Mouse (Mus musculus) kidney, embryonic 14.5 days (tissue): ENCODE results near the gene Dido1. TPM values are rescaled to one million over a fixed set of nuclear protein-coding genes. Genes with fewer than 3 reads are reported as not detected.

Experiments used
- ATAC-seq: fragments of 200-750 bp; cut with Nextera tagmentation; 2 replicates; pipeline ENCODE4 v1.8.0; 2017; ENCODE audit warnings: moderate number of reproducible peaks, mild to moderate bottlenecking, moderate TSS enrichment, moderate library complexity; ENCODE audit not compliant: low FRiP score, low TSS enrichment
- H3K27ac ChIP-seq: fragments of 300-500 bp; sonication (generic); 2 replicates; pipeline ENCODE4 v1.5.1; 2014; ENCODE audit warnings: low read depth, mild to moderate bottlenecking, low read length, moderate library complexity, mixed read lengths
- H3K27me3 ChIP-seq: fragments of 300-500 bp; sonication (generic); 2 replicates; pipeline ENCODE4 v1.6.1; 2014; ENCODE audit warnings: mild to moderate bottlenecking, low read length; ENCODE audit not compliant: control insufficient read depth, insufficient read depth
- H3K36me3 ChIP-seq: fragments of 300-500 bp; sonication (generic); 2 replicates; pipeline ENCODE4 v1.6.1; 2014; ENCODE audit warnings: low read length, mixed read lengths; ENCODE audit not compliant: control insufficient read depth, insufficient read depth
- H3K4me1 ChIP-seq: fragments of 300-500 bp; sonication (generic); 2 replicates; pipeline ENCODE4 v1.6.1; 2014; ENCODE audit warnings: low read length, mixed read lengths; ENCODE audit not compliant: control insufficient read depth, insufficient read depth
- H3K4me2 ChIP-seq: fragments of 300-500 bp; sonication (generic); replicated peaks from 2 replicates; pipeline ENCODE4 v1.6.1; 2014; ENCODE audit warnings: low read depth, mild to moderate bottlenecking, low read length
- H3K4me3 ChIP-seq: fragments of 300-500 bp; sonication (generic); 2 replicates; pipeline ENCODE4 v1.5.1; 2014; ENCODE audit warnings: mild to moderate bottlenecking, low read length
- H3K9ac ChIP-seq: fragments of 300-500 bp; sonication (generic); 2 replicates; pipeline ENCODE4 v1.6.1; 2014; ENCODE audit warnings: low read depth, mild to moderate bottlenecking, low read length, moderate library complexity
- H3K9me3 ChIP-seq: fragments of 300-500 bp; sonication (generic); 2 replicates; pipeline ENCODE4 v1.6.1; 2016; ENCODE audit warnings: low read length; ENCODE audit not compliant: control insufficient read depth
- WGBS: fragments of 180-500 bp; shearing (Covaris S2); extraction: QIAGEN DNeasy Blood & Tissue Kit; methylation state at CpG from one replicate; pipeline ENCODE4 v1.1.7; 2014; 5-methylcytosine and 5-hydroxymethylcytosine counted together
- polyA plus RNA-seq: library from polyadenylated mRNA; unstranded; fragments of >200 nt; fragmentation: Nextera tagmentation; extraction: Ambion mirVana; gene quantifications from 2 replicates; pipeline ENCODE4 v1.2.1, GENCODE M21; 2014

The Dido1 gene
- 25.6 and 39.5 TPM in 2 replicates for polyA plus RNA-seq

DNA sequence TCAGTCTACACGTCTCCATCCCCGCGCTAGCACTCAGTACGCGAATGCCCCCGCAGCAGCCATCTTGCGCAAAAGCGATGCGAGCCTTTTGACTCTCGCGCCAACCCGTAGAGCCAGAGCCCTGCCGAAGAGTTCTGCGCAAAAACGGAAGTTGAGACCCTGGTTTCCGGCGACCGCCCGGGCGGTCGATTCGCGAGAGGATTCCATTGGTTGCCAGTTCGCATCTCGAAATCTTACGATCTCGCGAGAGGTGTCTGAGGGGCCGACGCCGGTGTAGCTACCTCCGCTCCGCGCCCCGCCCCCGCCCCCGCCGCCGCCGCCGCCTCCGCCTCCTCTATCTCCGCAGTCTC is at the start of gene Dido1, which contains the start of gene Gid8:
Gene Dido1, minus strand, starts transcription at position 77 of the 350 bp plus-strand sequence.
Gene Gid8, plus strand, starts transcription at position 195 of the 350 bp plus-strand sequence.
- Histone ChIP-seq H3K9me3 (no peaks in the 10 kb centered on the region), H3K4me3 (peak within 1 kb of the TSS; percentile 99), H3K27me3 (no peaks in the 10 kb centered on the region), H3K36me3 (peaks cover 22% of the 10 kb centered on the region), H3K4me1 (peaks cover 15% of the 10 kb centered on the region), H3K4me2 (peak within 1 kb of the TSS; percentile 89), H3K27ac (peak within 1 kb of the TSS; percentile 87), H3K9ac (peak within 1 kb of the TSS; percentile 99)
- peak; percentile 94 for ATAC-seq
- WGBS = under 1% methylated on average over 43 of the region's 43 CpGs

DNA sequence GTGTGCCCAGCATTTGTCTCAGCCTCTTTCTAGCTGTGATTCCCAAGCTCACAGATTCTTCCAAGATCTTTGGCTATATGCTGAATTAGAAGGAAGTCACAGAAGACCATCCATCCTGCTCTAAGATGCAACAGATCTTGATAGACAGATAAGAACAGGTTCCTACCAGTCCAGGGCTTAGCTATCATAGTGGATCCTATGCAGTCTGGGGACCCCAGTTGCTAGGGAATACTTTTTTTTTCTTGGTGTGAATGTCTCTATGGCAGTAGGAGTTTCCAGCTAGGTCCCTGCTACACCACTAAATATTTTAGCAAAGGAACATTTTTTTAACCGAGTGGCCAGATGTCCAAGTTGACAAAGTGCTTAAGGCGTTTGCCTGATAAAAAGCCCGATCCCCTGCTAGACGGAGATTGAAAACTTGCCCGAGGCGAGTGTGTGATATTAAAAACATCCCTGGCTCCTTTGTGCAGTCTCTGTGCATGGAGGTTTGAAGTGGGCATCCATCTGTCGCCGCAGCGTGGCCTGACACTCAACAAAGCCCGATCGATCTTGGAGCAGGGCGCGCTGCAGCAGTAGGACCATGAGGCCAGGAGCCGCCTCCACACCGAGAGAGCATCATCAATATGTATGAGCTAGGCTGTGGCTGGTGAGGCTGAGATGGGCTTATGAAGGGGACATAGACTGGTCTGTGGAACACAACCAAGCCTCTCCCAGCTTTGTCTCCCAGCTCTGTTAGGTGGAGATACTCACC is 48.9 kb upstream of the Dido1 start:
- no peaks in the 10 kb centered on the region for H3K4me1 ChIP-seq
- no peaks in the 10 kb centered on the region for H3K36me3 ChIP-seq
- H3K4me2 ChIP-seq = no peak overlapping the region
- H3K9ac ChIP-seq = no peak overlapping the region
- 59% methylated on average over 15 of the region's 15 CpGs for WGBS
- no peak overlapping the region for H3K4me3 ChIP-seq
- ATAC-seq = no peak
- 0 out of 2 replicates have a peak, but pooled peaks cover 2% of the 10 kb centered on the region for H3K27me3 ChIP-seq
- no peak overlapping the region for H3K27ac ChIP-seq
- H3K9me3 ChIP-seq = no peaks in the 10 kb centered on the region

DNA sequence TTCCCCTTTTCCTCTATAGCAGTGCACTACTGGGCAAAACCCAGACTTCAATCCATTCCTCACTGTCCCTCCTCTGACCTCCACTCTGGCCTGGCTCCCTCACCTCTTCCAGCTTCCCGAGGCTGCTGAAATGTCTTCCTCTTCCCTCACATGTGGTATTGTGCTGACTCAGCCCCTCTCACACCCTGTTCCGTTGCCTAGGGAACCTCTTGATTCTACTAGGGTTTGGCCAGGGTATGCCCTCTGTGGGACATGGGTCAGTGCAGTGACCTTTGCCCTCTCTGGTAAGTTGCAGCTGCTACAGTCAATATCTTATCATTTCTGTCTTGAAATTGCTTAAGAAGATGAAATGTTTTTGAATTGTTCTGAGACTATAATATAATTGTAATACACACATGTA is 47.0 kb upstream of the Dido1 start:
- no peak overlapping the region for H3K27ac ChIP-seq
- H3K4me3 ChIP-seq = no peak overlapping the region
- H3K4me1 ChIP-seq = no peaks in the 10 kb centered on the region
- H3K27me3 ChIP-seq = 0 out of 2 replicates have a peak, but pooled peaks cover 2% of the 10 kb centered on the region
- WGBS = 29% methylated on average over 2 of the region's 2 CpGs
- no peak for ATAC-seq
- H3K4me2 ChIP-seq = no peak overlapping the region
- H3K9me3 ChIP-seq = no peaks in the 10 kb centered on the region
- H3K36me3 ChIP-seq = no peaks in the 10 kb centered on the region
- no peak overlapping the region for H3K9ac ChIP-seq

DNA sequence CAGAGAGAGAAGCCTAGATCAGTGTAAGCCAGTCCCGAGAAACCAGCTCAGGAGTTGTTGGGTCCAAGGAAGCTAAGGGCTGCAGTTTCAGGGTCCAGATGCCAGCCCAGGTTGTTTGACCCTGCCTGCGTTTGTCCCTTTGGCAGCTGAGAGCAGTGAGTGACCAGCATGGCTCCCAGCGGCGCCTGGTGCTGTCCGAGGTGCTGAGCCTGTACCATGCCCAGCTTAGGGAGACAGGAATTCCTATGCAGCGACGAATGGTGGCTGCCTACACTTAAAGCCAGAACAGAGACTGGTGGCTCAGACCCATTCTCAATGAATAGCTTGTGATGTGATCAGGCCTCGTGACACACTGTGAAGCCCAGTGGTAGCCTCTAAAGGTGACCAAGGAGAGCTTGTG is 46.1 kb upstream of the Dido1 start:
- H3K27ac ChIP-seq = no peak overlapping the region
- no peaks in the 10 kb centered on the region for H3K4me1 ChIP-seq
- no peak overlapping the region for H3K4me3 ChIP-seq
- 0 out of 2 replicates have a peak, but pooled peaks cover 2% of the 10 kb centered on the region for H3K27me3 ChIP-seq
- ATAC-seq = no peak
- WGBS = 3% methylated on average over 8 of the region's 8 CpGs
- H3K4me2 ChIP-seq = no peak overlapping the region
- no peaks in the 10 kb centered on the region for H3K9me3 ChIP-seq
- H3K9ac ChIP-seq = no peak overlapping the region
- H3K36me3 ChIP-seq = no peaks in the 10 kb centered on the region

DNA sequence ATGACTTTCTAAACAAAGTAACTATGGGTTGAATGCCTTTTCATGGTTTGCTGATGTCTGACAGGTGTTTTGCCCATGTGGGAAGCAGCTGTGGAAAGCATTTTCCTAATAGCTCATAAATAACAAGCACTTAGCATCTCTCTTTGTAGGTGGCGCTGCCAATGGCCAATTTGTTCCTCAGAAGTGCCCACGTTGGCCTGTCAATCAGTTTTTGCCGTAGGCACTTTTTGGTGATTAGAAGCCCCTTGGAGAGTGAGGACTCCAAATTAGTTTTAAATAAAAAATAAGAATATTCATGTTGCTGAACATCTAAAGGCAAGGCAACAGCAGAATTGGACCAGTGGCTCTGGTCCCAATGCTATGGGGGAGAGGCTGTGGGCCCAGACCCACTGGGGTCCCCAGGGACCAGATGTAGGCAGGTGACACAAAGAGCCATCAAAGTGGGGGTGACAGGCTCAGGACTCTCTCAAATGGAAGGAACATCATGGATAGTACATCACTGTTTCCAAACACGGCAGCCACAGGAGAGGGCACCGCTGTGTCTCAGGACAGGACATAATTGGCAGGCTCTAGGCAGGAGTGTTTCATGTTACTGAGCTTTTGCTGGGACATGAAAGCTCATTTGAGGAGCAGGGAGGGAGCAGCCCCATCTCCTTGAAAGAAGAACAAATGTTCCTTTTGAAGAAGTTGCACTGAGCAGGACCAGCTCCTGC is 45.3 kb upstream of the Dido1 start:
- Histone ChIP-seq H3K27ac (no peak overlapping the region), H3K9me3 (no peaks in the 10 kb centered on the region), H3K4me1 (no peaks in the 10 kb centered on the region), H3K4me3 (no peak overlapping the region), H3K4me2 (no peak overlapping the region), H3K36me3 (no peaks in the 10 kb centered on the region), H3K27me3 (0 out of 2 replicates have a peak, but pooled peaks cover 2% of the 10 kb centered on the region), H3K9ac (no peak overlapping the region)
- 77% methylated on average over 5 of the region's 5 CpGs for WGBS
- ATAC-seq = no peak

DNA sequence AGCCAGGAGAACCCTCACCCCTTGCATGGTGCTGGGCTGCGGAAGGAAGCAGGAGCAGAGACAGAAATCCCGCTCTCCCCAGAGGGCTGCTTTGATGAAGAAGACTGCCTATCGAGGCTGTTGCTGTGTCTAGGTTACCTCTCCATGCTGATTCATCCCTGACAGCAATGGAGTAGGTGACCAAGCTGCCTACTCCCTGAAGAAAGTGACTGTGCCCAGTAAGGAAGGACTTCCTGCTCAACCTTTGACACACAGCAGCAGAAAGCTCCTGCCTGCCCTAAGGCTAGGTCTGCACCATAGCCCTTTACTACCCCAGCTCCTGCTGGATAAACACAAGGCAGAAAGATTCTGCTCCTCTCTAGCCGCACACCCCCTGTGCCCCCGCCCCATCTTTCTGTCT is 39.1 kb upstream of the Dido1 start:
- Histone ChIP-seq H3K9ac (no peak overlapping the region), H3K36me3 (no peaks in the 10 kb centered on the region), H3K4me3 (no peak overlapping the region), H3K27me3 (no peaks in the 10 kb centered on the region), H3K4me2 (no peak overlapping the region), H3K27ac (no peak overlapping the region), H3K4me1 (no peaks in the 10 kb centered on the region), H3K9me3 (no peaks in the 10 kb centered on the region)
- ATAC-seq = no peak
- 60% methylated on average over 5 of the region's 5 CpGs for WGBS

DNA sequence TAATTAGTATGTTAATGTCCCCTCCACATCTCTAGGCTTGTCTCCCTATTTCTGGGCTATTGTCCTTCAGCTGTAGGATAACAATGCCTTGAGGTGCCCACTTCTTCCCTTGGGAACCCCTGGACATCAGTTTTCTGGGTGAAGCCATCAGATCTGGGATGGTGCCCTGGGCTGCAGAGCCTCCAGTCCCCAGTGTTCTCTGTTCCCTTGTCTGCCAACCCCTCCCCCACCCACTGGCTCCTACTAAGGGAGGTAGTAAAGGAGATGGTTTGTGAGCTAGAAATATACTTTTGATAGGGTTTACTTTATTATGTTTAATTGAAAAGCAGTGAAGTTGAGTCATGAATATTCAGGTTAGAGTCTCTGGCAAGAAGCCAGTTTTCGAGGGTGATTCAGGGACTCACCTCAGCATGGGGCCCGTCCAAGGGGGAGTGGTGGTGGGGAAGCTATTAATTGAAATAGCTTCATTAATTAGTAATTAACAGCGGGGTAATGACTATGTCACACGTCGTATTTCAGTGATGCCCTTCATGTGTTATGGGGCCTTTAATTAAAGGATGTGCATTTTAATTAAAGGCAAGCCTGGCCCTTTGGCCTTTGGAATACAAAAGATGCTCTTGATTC is 36.9 kb upstream of the Dido1 start:
- Histone ChIP-seq H3K9ac (no peak overlapping the region), H3K4me1 (no peaks in the 10 kb centered on the region), H3K9me3 (no peaks in the 10 kb centered on the region), H3K4me2 (no peak overlapping the region), H3K36me3 (no peaks in the 10 kb centered on the region), H3K27me3 (no peaks in the 10 kb centered on the region), H3K4me3 (no peak overlapping the region), H3K27ac (no peak overlapping the region)
- 21% methylated on average over 5 of the region's 5 CpGs for WGBS
- ATAC-seq = no peak

DNA sequence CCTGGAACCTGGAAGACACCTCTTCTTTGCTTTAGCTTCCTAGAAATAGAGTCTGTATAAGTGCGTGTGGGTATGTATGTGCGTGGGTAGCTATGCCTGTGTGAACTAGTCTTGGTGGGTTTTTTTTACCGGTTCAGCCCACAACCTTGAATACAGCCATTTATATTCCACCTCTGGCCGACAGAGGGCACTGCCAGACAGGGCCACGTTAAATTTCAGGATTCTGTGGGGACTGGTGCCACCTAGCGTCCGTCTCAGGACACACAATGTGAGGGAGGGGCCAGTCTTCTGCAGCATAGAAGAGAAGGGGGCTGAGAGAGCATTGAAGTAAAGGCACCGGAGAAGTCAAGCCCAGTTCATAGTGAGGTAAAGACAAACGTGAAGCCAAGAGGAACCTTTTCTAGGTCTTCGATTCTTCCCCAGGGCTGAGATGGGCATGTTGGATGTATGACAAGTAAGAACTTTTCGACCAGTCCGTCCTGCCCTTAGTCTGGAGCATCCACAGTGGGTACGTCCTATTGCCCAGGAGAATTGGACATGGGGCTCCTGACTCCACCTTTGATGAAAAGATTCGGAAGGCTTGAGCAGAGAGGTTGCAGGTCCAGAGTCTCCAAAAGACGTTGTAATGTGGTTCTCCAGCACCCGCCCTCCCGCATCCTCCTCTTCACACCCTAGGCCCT is 35.6 kb upstream of the Dido1 start:
- H3K36me3 ChIP-seq = no peaks in the 10 kb centered on the region
- no peaks in the 10 kb centered on the region for H3K27me3 ChIP-seq
- H3K4me2 ChIP-seq = no peak overlapping the region
- ATAC-seq = peak; percentile 77
- no peak overlapping the region for H3K27ac ChIP-seq
- no peaks in the 10 kb centered on the region for H3K4me1 ChIP-seq
- H3K4me3 ChIP-seq = no peak overlapping the region
- H3K9ac ChIP-seq = no peak overlapping the region
- H3K9me3 ChIP-seq = no peaks in the 10 kb centered on the region
- WGBS = 37% methylated on average over 17 of the region's 17 CpGs
